Mouse (Mus musculus) gastrocnemius, postnatal 4 days (tissue): ENCODE measurements around the gene Syncrip. TPM values are rescaled to one million over a fixed set of nuclear protein-coding genes. Genes with fewer than 3 reads are reported as not detected.
A peak's percentile ranks its signal among the peaks of the same experiment; 100 is the strongest.

Experiments used
- DNase-seq, 2 experiments: peaks; one replicate each; pipeline ENCODE4 v3.0.0; 2021 to 2022; ENCODE audit warnings: low spot score in 2 of 2, mixed read lengths in 2 of 2
- long read RNA-seq, 2 experiments: library from polyadenylated mRNA; stranded (forward); transcript quantifications; one replicate each; pipeline ENCODE4 v2.0.0; 2021
- total RNA-seq, 2 experiments: library from RNA; stranded (reverse); gene quantifications; 2 replicates each; pipeline ENCODE4 v1.2.3; 2021

Syncrip gene
- 100 to 1,000 TPM in 1 of 2 experiments, 10 to 100 TPM in 1; 91.0 to 105 TPM for total RNA-seq
- long read RNA-seq, experiment 1, full-length matches to known transcripts = 69 of 86 reads
- long read RNA-seq, experiment 1, partial matches to known transcripts = 3 of 86 reads
- long read RNA-seq, experiment 1, other reads (novel, unspliced or antisense) = 14 of 86 reads
- long read RNA-seq, experiment 2, full-length matches to known transcripts = 61 of 80 reads
- long read RNA-seq, experiment 2, partial matches to known transcripts = 8 of 80 reads
- long read RNA-seq, experiment 2, other reads (novel, unspliced or antisense) = 11 of 80 reads

DNA sequence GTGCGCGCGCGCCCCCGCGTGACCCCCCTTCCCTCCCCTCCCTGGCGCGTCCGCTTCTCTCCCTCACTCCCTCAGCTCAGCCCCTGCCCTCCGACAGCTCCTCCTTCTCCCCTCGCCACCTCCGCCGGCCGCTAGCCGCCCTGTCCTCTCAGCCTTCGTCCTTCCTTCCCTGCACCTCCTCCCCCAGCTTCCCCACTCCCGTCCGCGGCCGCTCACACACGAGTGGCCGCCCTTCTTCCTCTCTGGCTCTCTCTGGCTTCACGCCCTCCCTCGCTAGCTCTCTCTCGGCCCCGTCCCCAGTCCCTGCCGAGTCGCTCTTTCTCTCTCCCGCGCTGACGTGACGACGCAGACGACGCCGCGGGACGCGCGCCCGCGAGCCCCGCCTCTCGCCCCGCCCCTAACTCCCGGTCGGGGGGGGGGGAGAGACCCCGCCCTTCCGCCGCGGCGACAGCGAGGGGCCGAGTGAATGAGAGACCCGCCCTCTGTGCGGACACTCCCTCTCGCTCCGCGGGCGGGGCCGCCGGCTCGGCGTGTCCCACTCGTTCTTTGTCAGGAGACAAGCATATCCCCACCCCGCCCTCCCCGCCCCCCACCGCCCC lies at the start of gene Syncrip:
Gene Syncrip (minus strand): TSS at position 345 of the 599 bp plus-strand sequence.
- peak; percentile 94 to 95 for DNase-seq

DNA sequence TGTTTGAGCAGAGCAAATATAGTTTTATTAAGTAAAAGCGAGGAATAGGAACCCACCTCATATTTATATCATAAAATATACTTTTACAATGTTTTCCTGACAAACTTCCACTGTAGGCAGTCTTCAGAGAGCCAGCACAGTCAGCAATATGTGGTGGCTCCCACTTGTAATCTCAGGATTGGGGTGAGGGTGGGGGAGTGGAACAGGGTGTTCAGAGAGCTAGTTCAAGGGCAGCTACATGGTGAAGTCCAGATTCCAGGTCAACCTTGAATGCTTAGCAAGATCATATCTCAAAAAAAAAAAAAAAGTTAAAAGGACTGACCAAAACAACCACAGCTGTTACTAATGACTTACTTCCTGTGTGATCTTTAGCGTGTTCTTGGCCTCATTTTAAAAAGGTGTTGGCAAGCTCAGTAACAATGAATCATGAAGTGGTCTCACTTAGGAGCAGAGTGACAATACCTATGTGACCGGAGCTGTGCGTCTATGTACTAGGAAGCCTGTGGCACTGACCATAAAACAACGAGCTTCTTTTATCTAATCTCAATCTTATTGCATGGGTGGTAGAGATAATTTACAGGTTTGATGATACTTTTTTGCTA lies 47.7 kb upstream of the Syncrip start:
- DNase-seq = no peak

DNA sequence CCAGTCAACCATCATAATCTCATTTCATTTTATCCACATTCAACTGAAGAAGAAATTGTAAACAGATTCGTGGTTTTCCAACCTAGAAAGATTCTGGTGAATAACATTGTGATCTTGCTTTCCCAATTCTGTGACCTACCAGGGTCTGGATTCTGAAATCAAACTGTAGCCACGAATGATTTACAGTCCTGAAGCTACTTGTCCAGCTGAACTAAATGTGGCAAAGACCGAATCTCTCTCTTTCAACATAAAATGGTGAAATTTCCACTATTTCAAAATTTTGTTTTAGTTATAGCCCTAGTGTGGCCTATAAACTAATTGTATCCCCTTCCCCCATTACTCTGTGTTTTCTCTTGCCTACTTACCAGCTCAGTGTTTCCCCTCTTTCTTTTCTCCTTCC lies 47.2 kb upstream of the Syncrip start:
- DNase-seq = no peak

DNA sequence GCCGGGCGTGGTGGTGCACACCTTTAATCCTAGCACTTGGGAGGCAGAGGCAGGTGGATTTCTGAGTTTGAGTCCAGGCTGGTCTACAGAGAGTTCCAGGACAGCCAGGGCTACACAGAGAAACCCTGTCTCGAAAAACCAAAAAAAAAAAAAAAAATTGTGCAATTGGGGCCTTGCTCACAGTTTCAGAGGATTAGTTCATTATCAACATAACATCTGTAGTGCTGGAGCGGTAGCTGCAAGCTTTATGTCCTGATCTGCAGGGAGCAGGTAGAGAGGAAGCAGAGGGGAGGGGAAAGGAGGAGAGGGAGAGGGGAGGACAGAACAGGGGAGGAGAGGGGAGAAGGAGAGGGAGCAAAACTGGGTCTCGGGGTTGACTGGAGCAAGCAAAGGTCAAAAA lies 46.4 kb upstream of the Syncrip start:
- no peak for DNase-seq

DNA sequence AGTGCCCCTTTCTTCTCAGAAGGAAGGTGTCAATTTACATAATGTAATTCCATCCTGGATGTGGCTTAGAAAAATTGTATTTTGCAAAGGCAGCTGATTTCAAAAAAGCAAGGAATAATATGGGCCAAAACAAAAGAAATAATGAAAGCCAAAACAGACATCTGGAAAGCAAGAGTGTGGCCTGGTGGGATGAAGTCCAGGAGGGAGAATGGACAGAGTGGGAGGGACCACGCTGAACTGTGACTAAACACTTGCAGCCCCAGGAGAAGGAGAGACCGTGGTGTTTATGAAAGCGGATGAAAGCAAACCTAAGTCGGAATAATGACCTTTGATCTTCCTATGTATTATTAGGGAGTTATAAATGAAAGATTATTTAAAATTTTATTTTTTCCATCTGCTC lies 45.6 kb upstream of the Syncrip start:
- peak in 1 of 2 experiments; percentile 39 for DNase-seq

DNA sequence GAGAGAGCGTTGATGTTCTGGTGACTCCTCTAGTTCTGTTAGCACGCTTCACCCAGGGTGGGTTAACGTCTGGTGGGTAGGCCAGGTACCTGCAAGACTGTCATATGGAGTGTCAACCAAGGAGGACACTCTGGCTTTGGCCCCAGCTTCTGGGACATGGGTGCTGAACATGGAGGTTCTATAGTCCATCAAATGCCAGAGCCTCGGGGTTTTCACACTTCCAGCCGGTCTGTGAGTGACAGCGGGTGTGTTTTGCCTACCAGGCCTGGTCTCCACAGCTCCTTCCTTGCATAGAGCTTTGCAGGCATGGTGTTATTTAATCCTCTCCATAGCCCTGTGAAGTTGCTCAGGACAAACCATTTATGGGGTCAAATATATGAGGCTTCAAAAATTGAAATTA lies 43.0 kb upstream of the Syncrip start:
- no peak for DNase-seq

DNA sequence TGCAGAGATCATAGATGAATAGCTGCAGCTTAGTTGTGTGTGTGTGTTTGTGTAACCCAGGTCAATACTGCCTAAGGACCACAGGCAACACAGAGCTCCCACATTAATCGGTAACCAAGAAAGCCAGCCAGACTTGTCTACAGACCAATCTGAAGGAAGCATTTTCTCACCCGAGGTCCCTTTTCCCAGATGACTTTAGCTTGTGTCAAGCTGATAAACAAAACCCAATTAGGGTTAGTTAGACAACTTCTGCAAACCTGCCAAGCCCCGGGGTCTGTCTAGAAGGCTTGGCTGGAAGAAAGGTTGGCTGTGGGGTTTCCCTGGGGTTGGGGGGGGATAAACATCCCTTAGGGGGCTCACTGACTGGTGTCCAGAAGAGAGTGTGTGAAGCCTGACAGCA lies 42.4 kb upstream of the Syncrip start:
- DNase-seq = no peak

DNA sequence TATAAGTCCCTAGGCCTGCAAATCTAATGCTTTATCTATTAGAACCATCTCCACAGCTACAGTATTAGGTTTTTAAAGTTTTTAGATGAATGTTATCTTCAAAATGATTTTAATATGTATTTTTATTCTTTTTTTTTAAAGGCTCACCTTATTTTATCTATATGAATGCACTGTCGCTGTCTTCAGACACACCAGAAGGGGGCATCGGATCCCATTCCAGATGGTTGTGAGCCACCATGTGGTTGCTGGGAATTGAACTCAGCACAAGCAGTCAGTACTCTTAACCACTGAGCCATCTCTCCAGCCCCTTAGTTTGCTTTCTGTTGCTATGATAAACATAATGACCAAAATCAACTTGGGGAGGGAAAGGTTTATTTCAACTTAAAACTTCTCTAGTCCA lies 42.0 kb upstream of the Syncrip start:
- no peak for DNase-seq

DNA sequence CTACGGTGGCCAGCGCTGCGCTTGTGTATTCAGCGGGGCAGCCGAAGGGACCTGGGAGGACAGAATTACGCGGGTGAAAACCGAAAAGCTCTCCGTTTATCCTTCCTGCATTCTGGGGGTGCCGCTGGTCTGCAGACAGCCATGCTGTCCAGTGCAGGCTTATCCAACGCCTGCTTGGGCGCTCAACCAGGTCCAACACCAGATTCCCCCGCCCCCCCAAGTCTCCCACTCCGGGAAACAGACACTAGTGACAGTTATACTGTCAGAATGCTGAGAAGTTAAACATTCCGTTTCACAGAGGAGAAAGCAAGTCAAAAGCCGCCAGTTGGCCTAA lies 40.9 kb upstream of the Syncrip start:
- DNase-seq = no peak

DNA sequence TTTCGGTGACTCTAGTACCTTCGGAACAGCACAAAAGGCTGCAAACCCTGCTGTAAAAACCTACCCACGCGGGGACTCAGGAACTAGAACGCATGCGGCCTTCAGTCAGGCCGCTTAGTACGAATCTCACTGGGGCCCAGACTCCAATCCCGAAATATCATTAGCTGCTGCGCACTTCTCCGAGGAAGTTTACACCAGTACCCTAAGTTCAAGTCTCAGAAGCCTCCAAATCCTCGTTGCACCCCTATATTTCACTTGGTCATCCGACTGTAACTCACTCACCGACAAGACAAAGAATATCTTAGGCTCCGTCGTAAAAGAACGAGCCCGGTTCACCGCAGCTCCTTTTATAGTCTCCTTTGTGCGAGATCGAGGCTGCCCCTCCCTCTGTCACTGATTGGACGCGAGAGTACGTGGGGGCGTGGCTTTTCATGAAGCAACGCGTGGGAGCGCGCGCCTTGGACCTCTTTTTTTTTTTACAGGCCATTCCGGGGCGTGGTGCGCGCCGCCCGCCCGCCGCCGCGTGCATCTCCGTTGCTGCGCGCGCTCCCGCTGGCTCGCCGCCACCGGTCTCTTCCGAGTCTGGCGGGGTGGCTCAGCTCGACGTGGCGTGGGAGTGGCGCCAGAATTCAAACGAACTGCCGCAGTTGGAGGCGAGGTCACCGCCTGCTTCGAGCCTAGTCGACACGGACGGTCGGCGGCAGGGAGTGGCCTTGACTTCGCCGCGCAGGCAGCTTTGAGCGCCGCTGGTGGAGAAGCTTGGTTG lies 40.4 kb upstream of the Syncrip start:
- DNase-seq = peak; percentile 99

DNA sequence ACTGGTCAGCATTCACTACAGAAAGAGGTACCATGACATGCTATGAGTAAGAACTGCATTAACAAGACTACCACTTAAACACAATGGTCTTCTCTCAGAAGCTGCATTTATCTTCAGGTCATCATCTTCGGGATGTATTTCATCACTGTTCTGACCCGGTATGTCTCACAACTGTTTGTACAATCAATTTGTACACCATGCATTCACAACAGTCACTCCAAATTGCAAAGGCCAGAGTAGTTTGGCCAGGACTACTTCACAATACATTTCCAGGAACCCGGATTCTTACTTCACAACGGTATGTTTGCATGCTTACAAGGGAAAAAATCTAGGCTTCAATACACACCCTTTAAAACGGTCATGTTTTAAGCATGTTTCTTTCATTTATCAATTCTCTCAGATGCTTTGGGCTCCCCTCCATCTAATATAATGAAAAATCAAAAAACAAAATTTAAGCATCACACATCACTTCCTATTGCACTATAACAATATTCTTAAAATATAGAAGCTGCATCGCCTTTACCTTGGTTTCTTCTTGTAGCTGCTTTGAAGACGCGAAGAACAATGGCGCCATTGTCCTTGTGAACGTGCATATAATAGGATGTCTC lies 39.7 kb upstream of the Syncrip start:
- no peak for DNase-seq

DNA sequence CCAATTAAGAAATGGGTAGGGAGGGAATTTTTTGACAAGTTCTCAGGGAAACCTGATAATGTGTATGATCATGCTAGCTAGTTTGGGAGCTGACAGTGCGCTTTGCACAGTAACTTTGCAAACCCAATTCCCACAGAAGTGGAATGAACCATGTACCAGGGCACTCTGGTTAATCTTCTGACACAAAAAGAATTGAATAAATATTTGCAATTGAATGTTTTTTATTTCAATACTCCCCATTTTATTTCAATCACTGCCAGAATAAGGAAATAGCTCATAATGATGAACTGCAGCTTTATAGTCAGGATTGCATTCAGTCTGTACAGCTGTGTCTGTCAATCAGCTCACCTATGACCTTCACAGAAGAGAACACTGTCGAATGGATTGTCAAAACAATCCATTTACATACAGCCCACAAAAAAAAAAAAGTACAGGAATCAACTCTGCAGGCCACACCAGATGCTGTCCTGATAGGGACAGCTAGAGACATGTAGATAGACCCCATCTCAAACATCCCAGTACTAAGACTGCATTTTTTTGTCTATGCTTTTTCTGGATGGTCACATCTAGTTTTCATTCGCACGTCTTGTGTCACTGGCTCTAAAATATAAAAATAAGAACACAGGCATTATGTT lies 38.6 kb upstream of the Syncrip start:
- DNase-seq = no peak

DNA sequence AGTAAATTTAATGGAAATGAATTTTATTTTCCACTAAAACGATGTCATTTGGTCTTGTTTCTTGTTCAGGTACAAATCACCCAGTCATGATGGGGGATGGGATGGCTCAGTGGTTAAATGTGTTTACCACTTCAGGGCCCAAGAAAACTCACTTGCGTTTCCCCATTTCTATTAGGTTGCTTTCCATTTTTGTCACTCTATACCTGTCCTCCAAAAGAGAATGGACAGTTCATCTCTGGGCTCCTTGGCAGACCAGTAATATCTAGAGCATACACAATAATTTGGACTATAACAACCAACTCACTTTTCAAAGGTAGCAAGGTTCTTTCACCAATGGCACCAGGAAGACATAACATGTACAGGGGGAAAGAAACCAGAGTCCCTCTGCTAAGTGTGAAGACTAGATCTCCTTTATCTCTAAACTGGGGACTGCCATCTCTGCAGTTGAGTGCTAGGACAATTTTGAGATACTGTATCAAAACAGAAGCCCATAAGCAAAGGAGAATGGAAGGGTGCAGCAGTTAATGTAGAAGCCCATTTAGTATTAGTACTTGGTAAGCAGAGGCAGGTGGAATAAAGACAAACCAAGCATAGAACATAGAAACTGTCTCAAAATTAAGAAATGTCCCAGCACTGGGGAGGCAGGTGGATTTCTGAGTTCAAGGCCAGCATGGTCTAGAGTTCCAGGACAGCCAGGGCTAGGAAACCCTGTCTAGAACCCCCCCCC lies 37.9 kb upstream of the Syncrip start:
- no peak for DNase-seq

DNA sequence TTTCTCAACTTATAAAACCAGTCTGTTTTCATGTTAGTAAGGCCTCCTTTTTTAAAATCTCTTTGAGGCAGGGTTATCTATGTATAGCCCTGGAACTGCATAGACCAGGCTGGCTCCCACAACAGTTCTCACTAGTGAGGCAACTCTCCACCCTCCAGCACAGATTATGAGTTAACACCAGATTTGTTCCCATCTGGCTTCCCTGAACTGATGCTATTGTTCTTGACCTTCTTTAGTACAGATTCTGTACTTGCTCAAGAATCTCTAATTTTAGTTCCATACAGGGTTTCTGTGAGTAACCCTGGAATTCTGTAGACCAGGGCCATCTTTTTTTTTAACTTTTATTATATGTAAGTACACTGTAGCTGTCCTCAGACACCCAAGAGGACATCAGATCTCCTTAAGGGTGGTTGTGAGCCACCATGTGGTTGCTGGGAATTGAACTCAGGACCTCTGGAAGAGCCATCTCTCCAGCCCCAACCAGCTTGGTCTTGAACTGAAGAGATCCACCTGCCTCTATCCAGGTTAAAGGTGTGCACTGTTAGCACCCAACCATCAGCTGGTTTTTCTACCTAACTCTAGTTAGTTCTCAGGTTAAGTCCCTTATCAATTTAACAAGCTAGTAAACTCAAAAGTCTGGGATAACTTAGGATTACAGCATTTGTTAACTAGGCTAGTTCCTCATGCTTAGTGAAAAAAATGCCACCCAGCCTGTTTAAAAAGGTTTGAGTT lies 37.2 kb upstream of the Syncrip start:
- no peak for DNase-seq

DNA sequence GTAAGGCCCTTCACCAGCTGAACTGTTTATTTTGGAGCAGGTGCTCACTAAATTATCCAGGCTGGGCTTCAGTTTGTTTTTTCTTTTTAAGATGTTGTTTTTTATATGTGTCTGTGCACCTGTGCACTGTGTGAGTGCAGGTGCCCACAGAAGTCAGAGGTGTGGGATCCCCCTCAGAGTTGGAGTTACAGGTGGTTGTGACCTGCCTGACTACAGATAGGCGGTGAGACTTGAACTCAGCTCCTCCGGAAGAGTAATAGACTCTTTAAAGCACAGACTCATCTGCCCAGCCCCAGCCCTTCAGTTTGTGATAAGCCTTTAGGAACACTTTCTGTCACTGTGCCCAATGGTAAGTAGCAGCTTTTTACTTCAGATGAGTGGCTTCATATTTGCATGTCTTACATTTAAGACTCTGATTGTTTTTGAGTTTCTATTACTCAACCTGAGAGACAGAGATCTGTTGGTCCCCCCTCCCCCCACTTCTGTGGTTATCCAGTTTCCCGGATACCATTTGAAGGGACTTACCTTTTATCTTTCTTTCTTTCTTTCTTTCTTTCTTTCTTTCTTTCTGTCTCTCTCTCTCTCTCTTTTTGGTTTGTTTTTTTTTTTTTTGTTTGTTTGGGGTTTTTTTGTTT lies 34.1 kb upstream of the Syncrip start:
- no peak for DNase-seq

DNA sequence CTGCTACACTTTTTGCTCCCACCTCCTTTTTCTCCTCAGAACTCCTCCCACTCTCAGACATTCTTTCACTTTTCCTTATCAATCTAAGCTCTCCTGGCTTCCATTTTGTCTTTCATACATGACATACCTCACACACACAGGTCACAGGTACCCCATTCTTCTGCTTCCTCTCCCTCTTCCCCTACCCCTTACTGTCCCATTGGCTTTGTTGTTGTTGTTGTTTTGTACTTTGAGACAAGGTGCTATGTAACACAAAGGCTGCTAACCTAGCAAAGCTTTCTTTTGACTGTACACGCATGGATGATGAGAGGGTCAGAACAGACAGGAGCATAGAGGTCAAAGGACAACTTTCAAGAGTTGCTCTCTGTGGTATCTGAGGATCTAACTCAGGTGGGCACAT lies 33.2 kb upstream of the Syncrip start:
- no peak for DNase-seq

DNA sequence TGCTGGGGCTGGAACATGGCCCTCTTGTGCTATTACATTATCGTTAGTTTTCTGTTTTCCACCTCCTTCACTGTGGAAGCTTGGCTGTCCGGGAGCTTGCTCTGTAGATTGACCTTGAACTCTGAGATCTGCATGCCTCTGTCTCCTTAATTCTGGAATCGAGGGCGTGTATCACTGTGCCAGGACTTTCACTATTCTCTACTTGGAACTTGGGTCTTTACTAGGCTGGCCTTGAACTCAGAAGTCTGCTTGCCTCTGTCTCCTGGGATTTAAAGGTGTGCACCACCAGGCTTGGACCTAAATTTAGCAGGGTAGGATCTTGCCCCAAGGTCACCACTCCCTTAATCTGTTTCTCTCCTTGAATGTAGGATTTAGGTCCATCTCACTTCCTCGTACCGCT lies 19.5 kb upstream of the Syncrip start:
- DNase-seq = no peak

DNA sequence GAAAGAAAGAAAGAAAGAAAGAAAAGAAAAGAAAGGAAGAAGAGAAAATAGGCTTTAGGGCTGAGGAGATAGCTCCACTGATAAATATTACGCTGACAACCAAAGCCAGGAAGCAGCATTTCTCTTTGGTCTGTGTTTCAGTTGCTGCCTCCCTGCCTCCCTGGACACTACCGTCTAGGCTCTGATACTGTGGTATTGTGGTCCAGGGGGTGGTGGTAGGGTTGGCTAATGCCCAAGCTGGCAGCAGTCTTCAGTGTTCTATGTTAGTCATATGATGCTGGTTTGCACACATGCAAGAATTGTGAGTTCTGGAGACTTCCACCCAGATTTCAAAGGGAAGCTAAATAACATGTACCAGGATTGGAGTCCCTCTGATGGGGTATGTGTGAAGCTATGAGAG lies 17.7 kb upstream of the Syncrip start:
- no peak for DNase-seq

DNA sequence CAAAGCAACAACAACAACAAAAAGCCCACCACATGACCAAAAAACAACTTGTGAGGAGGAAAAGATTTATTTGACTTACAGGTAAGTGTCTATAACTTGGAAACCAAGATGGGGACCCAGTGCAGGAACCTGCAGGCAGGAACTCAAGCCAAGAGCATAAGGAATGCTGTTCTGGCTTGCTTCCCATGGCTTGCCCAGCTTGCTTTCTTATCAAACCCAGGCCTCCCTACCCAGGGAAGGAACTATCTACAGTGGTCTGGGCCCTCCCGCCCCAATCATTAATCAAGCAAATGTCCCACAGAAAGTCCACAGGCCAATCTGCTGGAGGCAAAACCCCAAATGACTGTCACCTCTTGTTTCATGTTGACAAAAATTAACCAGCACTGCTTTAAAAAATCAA lies 10.1 kb upstream of the Syncrip start:
- DNase-seq = no peak
